Mouse (Mus musculus) thymus, adult 2 months (tissue): ENCODE data around the gene C5ar2.

Source experiments
- CTCF ChIP-seq: fragments of 200-500 bp; IDR thresholded peaks from 2 replicates; pipeline ENCODE4 v1.5.1; 2012; ENCODE audit warnings: mild to moderate bottlenecking, control low read depth, low read length, moderate library complexity, borderline replicate concordance; ENCODE audit not compliant: control insufficient read depth, poor library complexity, insufficient read depth; ENCODE audit errors: extremely low read depth
- POLR2A ChIP-seq: fragments of 200-500 bp; IDR thresholded peaks from 2 replicates; pipeline ENCODE4 v1.6.1; 2012; ENCODE audit warnings: mild to moderate bottlenecking, low read length, control low read depth, moderate library complexity; ENCODE audit not compliant: control insufficient read depth, poor library complexity, insufficient read depth; ENCODE audit errors: extremely low read depth

DNA sequence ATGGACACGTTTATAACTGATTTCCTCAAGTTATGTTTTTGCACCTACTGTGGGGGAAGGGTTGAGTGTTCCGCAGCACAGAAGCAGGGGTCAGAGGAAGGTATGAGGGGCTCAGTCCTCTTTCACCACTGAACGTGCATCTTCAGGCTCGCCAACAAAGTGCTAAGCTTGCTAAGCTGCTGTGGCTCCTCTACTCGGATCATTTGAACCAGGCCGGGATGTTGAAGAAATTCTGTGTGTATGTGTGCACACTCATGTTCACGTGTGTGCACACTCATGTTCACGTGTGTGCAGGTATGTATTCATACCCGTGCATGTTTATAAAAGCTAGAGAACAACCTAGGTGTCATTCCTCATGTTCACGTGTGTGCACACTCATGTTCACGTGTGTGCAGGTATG, 21.9 kb upstream of the C5ar2 start:
- TF ChIP-seq CTCF: no peak
- TF ChIP-seq POLR2A: no peak
